Mouse (Mus musculus): ENCODE measurements around the gene Psmd9.

Gene Psmd9

GRCm38 (mm10) chr5:123245518-123245917, 76.3 kb downstream of the Psmd9 start:
- no peak for DNase-seq (ENCODE audit: low read depth, low spot score)

GRCm38 (mm10) chr5:123251390-123251789, 82.2 kb downstream of the Psmd9 start:
- no peak for DNase-seq (ENCODE audit: low read depth, low spot score)

GRCm38 (mm10) chr5:123251834-123252233, 82.6 kb downstream of the Psmd9 start, which contains the start of gene Wdr66:
Gene Wdr66 (plus strand): TSS chr5:123252102.
- DNase-seq (ENCODE audit: low read depth, low spot score): peak; percentile 77

- no peak for DNase-seq (ENCODE audit: low read depth, low spot score)
Observed at GRCm38 (mm10) chr5:123256841-123257755, 87.9 kb downstream of the Psmd9 start.

- DNase-seq (ENCODE audit: low read depth, low spot score): no peak
Observed at GRCm38 (mm10) chr5:123258990-123259389, 89.8 kb downstream of the Psmd9 start.

GRCm38 (mm10) chr5:123260698-123261097, 91.5 kb downstream of the Psmd9 start:
- no peak for DNase-seq (ENCODE audit: low read depth, low spot score)

- DNase-seq (ENCODE audit: low read depth, low spot score): no peak
Observed at GRCm38 (mm10) chr5:123266909-123267308, 97.7 kb downstream of the Psmd9 start.

- no peak for DNase-seq (ENCODE audit: low read depth, low spot score)
Observed at GRCm38 (mm10) chr5:123268477-123269474, 99.6 kb downstream of the Psmd9 start.

GRCm38 (mm10) chr5:123270917-123271316, 101.7 kb downstream of the Psmd9 start:
- DNase-seq (ENCODE audit: low read depth, low spot score): no peak

- DNase-seq (ENCODE audit: low read depth, low spot score): no peak
Observed at GRCm38 (mm10) chr5:123272927-123273326, 103.7 kb downstream of the Psmd9 start.

GRCm38 (mm10) chr5:123276636-123277341, 107.6 kb downstream of the Psmd9 start:
- no peak for DNase-seq (ENCODE audit: low read depth, low spot score)

GRCm38 (mm10) chr5:123277342-123277701, 108.1 kb downstream of the Psmd9 start:
- no peak for DNase-seq (ENCODE audit: low read depth, low spot score)

- no peak for DNase-seq (ENCODE audit: low read depth, low spot score)
Observed at GRCm38 (mm10) chr5:123277704-123278103, 108.5 kb downstream of the Psmd9 start.

GRCm38 (mm10) chr5:123279248-123279647, 110.0 kb downstream of the Psmd9 start:
- no peak for DNase-seq (ENCODE audit: low read depth, low spot score)

- no peak for DNase-seq (ENCODE audit: low read depth, low spot score)
Observed at GRCm38 (mm10) chr5:123281336-123282136, 112.3 kb downstream of the Psmd9 start.

- DNase-seq (ENCODE audit: low read depth, low spot score): peak; percentile 54
Observed at GRCm38 (mm10) chr5:123285174-123285573, 116.0 kb downstream of the Psmd9 start.

GRCm38 (mm10) chr5:123288079-123288478, 118.9 kb downstream of the Psmd9 start:
- no peak for DNase-seq (ENCODE audit: low read depth, low spot score)

- no peak for DNase-seq (ENCODE audit: low read depth, low spot score)
Observed at GRCm38 (mm10) chr5:123294653-123295052, 125.4 kb downstream of the Psmd9 start.

- no peak for DNase-seq (ENCODE audit: low read depth, low spot score)
Observed at GRCm38 (mm10) chr5:123296224-123296806, 127.1 kb downstream of the Psmd9 start.
